Mouse (Mus musculus): Measurements from ENCODE around the gene Dars2.

Gene Dars2

GRCm38 (mm10) chr1:161070352-161071271 is at the start of gene Dars2, which contains the start of gene Cenpl:
Dars2 (minus strand) TSS chr1:161070658.
Cenpl (plus strand) TSS chr1:161070713.
- DNase-seq (ENCODE audit: low read depth in 1 of 2, low spot score in 2 of 2) = peak; percentile 90 to 93

- no peak for DNase-seq (ENCODE audit: low read depth in 1 of 2, low spot score in 2 of 2)
These were observed 44.1 kb upstream of the Dars2 start for GRCm38 (mm10) chr1:161114591-161114990.

GRCm38 (mm10) chr1:161109216-161109615 is 38.8 kb upstream of the Dars2 start:
- no peak for DNase-seq (ENCODE audit: low read depth in 1 of 2, low spot score in 2 of 2)

GRCm38 (mm10) chr1:161103842-161104241 is 33.4 kb upstream of the Dars2 start:
- DNase-seq (ENCODE audit: low read depth in 1 of 2, low spot score in 2 of 2) = no peak

GRCm38 (mm10) chr1:161099721-161100405 is 29.4 kb upstream of the Dars2 start:
- DNase-seq (ENCODE audit: low read depth in 1 of 2, low spot score in 2 of 2) = no peak

GRCm38 (mm10) chr1:161077243-161077642 is 6.8 kb upstream of the Dars2 start:
- DNase-seq (ENCODE audit: low read depth in 1 of 2, low spot score in 2 of 2) = no peak

- DNase-seq (ENCODE audit: low read depth in 1 of 2, low spot score in 2 of 2) = no peak
These were observed 5.8 kb upstream of the Dars2 start for GRCm38 (mm10) chr1:161076238-161076637.

- DNase-seq (ENCODE audit: low read depth in 1 of 2, low spot score in 2 of 2) = no peak
These were observed 788 bp upstream of the Dars2 start for GRCm38 (mm10) chr1:161071272-161071620.

- no peak for DNase-seq (ENCODE audit: low read depth in 1 of 2, low spot score in 2 of 2)
These were observed 7.1 kb downstream of the Dars2 start for GRCm38 (mm10) chr1:161063351-161063750.

GRCm38 (mm10) chr1:161057164-161057563 is 13.3 kb downstream of the Dars2 start:
- DNase-seq (ENCODE audit: low read depth in 1 of 2, low spot score in 2 of 2) = no peak

- DNase-seq (ENCODE audit: low read depth in 1 of 2, low spot score in 2 of 2) = no peak
These were observed 23.5 kb downstream of the Dars2 start for GRCm38 (mm10) chr1:161046972-161047371.

GRCm38 (mm10) chr1:161041261-161042020 is 29.0 kb downstream of the Dars2 start:
- DNase-seq (ENCODE audit: low read depth in 1 of 2, low spot score in 2 of 2) = no peak

GRCm38 (mm10) chr1:161040855-161041254 is 29.6 kb downstream of the Dars2 start:
- no peak for DNase-seq (ENCODE audit: low read depth in 1 of 2, low spot score in 2 of 2)

GRCm38 (mm10) chr1:161040426-161040770 is 30.1 kb downstream of the Dars2 start:
- DNase-seq (ENCODE audit: low read depth in 1 of 2, low spot score in 2 of 2) = no peak

GRCm38 (mm10) chr1:161039741-161040425 is 30.6 kb downstream of the Dars2 start:
- no peak for DNase-seq (ENCODE audit: low read depth in 1 of 2, low spot score in 2 of 2)

GRCm38 (mm10) chr1:161038968-161039721 is 31.3 kb downstream of the Dars2 start:
- DNase-seq (ENCODE audit: low read depth in 1 of 2, low spot score in 2 of 2) = no peak

GRCm38 (mm10) chr1:161038004-161038403 is 32.5 kb downstream of the Dars2 start:
- DNase-seq (ENCODE audit: low read depth in 1 of 2, low spot score in 2 of 2) = no peak

GRCm38 (mm10) chr1:161037599-161037998 is 32.9 kb downstream of the Dars2 start:
- no peak for DNase-seq (ENCODE audit: low read depth in 1 of 2, low spot score in 2 of 2)

- no peak for DNase-seq (ENCODE audit: low read depth in 1 of 2, low spot score in 2 of 2)
These were observed 33.4 kb downstream of the Dars2 start for GRCm38 (mm10) chr1:161037026-161037425.

GRCm38 (mm10) chr1:161036411-161036841 is 34.0 kb downstream of the Dars2 start:
- DNase-seq (ENCODE audit: low read depth in 1 of 2, low spot score in 2 of 2) = no peak
